Mouse (Mus musculus) thymus, postnatal 14 days (tissue): ENCODE measurements around the gene Habp4.

Experiments
- DNase-seq: peaks from one replicate; pipeline ENCODE4 v3.0.0; 2021

The Habp4 gene

DNA sequence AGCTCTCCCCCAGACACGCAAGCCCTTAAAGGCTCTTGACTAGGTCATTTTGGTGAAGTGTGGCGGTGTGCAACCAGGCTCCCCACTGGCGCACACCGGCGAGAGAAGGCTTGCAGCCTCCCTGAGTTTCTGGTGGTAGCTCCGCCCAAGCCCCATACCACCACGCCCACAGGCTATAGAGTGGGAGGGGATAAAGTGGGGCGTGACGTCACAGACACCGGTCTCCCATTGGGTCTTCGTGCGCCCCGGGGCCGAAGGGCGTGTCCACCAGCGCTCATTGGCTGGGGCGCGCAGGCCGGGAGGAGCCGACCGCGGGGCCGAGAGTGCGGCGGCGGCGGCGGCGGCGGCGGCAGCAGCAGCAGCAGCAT is at the start of gene Habp4:
Habp4 (plus strand) TSS at position 277 of the 368 bp plus-strand sequence.
- peak; percentile 99 for DNase-seq

DNA sequence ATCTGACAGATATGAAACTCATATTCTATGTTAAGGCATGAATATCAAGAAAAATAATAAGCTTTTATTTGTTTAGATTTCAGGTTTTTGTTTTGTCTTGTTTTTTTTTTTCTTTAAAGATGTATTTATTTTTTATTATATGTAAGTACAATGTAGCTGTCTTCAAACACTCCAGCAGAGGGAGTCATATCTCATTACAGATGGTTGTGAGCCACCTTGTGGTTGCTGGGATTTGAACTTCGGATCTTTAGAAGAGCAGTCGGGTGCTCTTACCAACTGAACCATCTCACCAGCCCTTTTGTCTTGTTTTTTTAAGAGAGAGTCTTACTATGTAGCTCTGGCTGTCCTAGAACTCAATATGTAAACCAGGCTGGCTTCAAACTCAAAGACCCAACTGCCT is 44.2 kb upstream of the Habp4 start:
- no peak for DNase-seq

DNA sequence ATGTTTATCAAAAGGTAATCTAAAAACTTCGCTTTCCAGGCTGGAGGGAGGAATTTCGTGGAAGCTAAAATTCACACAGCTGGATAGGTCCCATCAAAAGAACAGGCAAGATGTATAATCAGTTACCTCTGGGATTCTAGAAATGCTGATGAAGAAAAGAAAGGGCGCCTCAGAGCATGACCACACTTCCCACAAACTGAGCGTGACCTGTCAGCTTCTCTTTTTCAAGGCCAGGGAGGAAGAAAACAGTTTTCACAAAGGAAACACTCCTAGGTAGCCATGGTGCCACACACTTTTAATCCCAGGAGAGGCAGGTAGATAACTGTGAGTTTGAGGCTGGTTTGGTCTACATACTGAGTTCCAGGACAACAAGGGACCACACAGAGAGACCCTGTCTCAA is 40.9 kb upstream of the Habp4 start:
- no peak for DNase-seq

DNA sequence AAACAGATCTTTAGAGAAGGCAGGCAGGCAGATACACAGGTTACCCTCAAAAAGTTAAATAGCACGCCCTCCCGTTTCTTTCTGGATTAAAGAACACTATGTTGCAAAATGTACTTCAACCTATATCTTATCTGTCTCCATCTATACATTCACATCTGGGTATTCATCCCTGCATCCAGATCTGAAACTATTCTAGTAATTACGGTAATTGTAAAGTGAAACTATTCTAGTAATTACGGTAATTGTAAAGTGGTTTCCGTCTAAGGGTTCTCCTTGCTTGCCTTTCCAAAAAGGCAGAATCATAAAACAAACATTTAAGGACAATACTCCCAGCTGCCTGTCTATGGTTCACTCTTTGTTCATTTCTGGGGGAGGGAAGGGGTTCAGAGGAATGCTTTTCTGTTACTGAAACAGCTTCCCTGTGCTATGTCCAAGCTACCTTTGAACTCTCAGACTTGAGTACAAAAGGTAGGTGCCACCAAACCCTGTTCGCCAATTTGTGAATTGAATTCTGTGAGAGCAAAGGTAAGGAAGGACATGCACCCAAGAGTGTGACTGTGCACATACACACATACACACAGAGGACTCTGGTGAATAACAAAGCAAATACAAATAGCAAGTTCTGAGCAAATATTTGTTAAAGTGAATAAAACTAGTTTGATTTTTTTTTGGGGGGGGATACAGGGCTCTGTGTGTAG is 38.0 kb upstream of the Habp4 start:
- no peak for DNase-seq

DNA sequence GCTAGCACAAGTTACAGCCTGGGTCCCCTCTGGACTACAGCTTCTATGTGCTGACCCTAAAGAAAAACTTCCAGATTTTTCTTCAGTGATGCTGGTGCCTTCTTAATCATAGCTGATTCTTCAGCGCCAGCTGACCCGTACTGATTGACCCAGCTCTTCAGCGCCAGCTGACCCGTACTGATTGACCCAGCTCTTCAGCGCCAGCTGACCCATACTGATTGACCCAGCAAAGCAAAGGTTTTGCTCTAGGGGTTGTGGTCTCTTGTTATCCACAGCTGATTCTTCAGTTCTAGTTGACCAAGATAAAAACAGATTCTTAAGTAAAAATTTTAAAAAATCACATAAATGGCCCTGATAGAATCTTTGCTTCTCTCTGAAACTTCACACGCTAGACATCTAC is 36.7 kb upstream of the Habp4 start:
- DNase-seq, result no peak

DNA sequence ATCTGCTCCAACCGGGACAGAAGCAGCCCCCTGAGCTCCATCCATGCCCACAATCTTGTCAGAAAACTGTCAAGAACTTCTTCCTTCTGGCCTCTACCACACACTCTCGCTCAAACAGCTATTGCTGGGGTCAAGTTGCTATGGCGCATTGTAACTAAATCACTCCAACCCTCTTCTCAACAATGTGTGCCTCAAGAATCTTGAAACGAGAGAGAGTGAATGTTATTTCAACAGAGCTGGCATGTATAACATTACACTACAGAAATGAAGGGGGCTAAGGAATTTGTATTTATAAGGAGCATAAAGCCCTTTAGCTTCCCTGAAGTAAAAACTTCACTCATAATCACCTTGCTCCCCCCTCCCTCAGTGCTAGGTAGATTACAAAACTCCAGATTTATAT is 35.3 kb upstream of the Habp4 start:
- no peak for DNase-seq

DNA sequence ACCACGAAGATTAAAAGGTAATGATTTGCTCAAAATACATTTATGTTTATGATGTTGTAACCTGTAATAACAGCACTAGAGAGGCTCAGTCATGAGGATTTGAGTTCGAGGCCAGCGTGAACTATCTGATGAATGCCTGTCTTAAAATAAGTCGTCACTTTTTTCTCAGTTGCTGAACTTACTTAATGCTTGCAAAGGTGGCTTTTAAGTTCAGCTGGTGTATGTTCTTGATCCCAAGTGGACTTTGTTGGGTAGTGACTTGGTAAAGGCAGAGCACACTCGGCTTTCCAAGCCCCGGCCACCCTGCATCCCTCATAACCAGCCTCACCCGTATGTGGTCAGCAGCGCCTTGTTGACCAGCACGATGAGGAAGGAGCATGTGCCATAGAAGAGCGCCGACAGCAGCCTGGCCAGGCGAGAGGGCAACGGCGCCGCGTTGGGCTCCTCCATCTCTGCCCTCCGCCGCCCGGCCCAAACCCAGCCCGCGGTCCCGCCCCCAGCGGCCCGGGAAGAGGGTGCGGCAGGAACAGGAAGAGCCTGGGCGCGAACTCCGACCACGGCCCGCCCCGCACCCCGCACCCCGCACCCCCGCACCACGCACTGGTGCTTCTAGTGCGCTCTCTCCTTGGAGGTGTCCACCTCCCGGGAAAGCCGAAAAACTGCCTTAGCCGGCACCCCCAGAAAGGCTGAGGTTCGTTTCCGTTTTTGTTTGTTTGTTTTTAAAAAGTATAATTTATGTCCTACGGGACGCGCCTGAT is 32.6 kb upstream of the Habp4 start, which contains the start of gene Slc35d2:
Slc35d2 (minus strand) TSS at position 511 of the 758 bp plus-strand sequence.
- peak; percentile 73 for DNase-seq

DNA sequence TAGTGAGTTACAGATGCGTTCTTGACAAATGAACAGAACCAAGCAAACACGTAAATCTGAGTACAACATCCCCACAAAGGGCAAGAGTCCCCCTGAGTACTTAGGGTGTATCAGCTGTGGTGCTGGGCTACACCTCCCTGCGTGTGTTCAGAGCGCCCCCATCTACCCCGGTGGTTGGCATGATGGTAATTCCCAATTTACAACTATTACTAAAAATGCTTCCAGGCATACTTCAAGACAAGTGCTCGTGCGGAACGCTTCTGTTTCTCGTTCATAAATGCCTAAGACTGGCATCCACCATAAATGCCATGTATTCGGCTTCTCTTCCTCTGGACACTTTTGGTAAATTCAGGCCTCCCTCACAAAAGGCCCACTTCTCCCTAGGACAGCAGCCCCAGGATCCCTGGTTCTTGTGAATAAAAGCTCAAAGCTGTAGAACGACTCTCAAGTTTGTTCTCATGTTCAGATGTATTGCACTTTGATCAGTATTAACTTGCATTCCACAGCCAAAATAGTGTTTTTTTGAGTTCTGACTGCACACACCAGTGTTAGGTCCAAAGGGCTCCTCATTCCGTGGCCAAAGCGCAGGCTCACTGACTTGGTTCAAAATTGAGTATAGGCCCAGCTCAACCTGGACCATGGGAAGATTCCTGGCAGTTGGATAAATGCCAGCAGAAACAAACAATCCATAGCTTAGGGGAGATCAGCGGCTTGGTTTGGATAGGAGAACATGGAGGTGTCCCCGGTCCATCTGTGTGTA is 31.8 kb upstream of the Habp4 start:
- peak; percentile 76 for DNase-seq

DNA sequence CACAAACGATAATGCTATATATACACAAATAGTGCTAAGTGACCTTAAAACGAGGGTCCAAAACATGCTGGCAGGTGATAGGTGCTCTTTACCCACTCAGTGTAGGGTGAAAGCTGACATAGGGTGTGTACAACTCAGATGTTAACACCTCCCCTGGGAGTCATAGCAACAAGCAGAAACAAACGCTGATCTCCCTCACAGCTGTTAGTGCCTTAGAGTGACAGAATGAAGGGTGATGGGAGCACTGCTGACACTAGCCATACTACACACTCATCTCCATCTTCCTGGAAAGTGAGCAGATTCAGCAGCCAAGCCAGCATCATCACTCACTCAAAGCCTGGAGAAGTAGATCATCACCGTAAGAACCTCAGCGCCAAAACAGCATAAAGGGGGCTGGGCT is 11.5 kb upstream of the Habp4 start:
- peak; percentile 18 for DNase-seq

DNA sequence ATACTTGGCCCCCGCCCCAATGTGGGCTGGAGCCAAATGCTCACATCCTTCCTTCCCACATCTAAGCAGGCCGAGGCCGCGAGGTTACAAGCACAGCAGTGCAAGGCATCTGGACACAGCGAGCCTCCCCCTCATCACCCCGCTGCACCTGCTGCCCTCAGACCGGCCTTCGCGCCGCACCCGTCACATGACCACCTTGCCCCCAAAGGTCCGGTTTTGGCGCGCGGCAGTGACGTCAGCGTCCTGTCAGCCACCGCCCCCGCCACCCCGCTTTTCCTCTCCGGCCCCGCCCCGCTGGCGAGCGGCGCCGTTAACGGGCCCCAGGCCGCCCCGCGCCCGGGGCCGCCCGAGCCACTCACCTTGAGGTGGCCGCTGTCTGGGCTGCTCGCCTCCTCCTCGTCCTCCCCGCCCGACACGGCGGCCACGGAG is 9.4 kb upstream of the Habp4 start:
- peak; percentile 82 for DNase-seq

DNA sequence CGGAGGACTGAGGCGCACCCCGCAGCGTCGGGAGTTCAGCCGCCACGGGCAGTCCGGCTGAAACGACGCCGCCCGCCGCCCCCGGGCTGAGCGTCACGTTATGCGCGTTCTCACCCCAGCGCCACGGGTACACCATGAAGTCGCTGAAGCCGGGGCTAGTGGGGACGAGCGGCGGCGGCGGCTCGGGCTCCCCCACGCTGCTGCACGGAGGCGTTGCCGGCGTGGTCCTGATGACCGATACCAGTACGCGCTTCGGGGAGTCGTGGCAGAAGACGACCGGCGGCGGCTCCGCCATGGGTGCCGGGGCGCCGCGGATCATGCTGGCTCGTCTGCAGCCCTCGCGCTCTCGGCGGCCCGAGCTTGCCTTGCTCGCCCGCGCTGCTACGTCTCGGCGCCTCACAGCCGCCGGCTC is 8.9 kb upstream of the Habp4 start:
- peak; percentile 61 for DNase-seq

DNA sequence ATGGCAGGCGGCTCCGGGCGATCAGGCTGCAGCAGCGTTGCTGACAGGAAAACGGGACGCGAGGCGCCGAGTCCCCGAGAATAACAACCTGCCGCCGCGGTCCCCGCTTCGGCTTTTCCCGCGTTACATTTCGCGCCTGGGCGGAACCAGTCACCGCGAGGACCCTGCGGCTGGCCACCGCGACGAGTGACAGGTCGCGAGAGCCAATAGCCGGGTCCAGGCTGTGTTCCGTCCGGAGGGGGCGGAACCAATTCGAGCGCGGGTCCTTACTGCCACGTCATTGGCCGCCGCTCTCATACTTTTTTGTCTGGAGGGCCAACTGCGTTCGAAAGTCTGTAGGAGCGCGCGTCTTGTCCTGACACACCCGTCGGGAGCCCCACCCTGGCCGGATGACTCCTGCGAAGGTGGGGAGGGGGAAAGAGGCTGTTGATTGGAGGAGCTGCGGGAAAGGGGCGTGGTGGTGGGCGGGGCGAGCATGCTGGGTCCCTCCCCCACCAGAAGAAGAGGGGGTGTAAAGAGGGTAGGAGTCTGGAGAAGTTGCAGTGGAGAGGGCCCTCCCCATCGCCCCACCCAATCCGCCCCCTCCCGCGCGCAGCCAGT is 8.4 kb upstream of the Habp4 start, which contains the start of gene Zfp367:
Zfp367 (minus strand) TSS at position 120 of the 600 bp plus-strand sequence.
- DNase-seq, result peak; percentile 99

DNA sequence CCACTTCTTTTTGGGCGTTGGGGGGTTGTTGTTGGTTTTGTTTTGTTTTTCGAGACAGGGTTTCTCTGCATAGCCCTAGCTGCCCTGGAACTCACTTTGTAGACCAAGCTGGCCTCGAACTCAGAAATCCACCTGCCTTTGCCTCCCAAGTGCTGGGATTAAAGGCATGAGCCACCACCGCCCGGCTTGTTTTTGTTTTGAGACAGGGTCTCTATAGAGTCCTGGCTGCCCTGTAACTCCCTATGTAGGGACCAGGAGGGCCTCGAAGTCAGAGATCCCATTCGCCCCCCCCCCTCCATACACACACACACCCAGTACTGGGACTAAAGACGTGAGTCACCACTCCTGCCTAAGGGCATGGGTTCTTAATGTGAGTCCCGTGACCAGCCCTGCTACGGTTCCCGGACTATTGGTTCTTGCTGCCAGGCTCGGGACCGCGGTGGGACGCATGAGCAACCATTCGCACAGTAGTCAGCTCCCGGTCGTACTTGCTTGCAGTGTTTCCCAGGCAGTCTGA is 7.8 kb upstream of the Habp4 start:
- peak; percentile 51 for DNase-seq

DNA sequence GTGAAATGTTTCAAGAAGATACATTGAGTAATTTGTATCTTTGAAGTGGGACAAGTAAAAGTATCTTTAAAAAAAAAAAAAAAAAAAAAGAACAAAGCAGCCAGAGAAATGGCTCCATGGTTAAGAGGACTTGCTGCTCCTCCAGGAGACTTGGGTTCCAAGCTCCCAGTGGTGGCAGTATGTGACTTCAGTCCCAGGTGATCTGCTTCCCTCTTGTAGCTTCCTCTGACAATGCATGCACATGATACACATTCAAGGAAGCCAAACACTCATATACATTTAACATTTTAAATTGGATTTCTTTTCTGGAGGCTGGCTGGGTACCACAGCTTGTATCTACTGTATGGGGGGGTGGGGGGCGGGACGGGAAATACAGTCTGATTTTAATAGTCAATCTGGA is 7.0 kb upstream of the Habp4 start:
- no peak for DNase-seq

DNA sequence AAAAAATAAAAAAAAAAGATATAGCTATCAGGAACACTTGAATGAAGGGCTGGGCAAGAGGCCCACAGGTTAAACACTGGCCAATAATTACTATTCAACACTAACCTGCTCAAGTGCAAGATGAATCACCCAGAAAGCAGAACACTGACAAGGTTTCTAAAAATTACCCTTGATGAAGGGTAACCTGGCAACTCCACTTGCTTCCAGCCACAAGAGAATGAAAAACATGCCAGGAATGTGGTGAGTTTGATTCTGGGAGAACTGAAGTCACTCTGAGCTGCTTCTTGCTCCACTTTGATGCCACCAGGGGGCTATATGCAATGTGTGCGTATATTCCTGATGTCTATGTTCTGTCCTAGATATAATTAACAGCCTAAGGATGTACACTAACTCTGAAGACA is 6.5 kb upstream of the Habp4 start:
- DNase-seq, result no peak

DNA sequence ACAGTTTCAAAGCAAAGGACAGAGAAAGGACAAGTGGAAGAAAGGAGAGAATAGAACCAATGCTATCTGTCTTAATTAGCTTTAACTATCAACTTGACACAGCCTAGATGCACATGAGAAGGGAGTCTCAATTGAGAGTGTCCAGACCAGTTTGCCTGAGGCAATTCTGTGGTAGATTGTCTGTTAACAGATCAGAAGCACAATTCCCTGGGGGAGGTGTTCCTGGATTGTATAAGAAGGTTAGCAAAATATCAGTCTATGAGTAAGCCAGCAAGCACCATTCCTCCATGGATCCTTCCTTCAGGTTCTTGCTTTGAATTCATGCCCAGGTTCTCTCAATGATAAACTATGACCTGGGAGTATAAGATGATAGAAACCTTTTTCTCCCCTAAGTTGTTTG is 4.7 kb upstream of the Habp4 start:
- no peak for DNase-seq

DNA sequence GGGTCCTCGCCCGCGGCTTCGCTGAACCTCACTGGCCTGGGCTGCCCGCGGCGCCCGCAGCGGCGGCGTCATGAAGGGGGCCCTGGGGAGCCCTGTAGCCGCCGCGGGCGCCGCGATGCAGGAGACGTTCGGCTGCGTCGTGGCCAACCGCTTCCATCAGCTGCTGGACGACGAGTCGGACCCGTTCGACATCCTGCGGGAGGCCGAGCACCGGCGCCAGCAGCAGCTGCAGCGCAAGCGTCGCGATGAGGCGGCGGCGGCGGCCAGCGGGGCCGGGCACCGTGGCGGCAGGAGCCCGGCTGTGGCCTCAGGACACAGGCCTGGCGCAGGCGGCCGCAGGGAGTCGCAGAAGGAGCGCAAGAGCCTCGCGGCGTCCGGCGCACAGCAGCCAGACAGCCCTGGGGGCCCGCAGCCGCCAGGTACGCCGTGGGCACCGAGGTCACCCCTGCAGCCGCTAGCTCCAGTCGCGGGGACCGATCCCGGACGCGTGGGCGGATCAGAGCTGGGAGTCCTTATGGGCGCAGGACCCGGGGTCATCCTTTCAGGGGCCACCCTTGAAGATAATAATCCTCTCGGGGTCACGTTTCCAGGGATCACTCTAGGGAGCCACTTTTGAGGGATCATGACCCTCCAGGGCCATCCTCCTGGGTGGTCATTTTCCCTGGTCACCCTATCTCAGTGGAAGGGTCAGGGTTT is 440 bp downstream of the Habp4 start:
- peak; percentile 60 for DNase-seq

DNA sequence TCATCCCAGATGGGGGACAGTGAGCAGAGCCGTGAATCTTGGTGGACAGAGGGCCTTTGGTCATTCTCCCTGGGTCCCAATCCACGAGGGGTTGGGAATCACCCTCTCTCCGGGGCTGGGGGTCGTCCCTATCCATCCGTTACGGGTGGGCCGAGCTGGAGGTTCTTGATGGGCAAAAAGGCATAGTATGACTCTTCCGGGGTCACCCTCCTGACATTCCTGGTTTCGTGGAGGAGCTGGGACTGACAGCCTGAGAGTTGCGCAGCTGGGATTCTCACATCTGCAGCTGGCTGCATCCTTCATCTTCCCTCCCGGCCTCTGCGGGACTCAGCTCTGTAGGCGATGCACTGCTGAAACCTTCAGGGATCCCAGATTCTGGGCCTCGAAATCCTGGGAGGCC is 1.0 kb downstream of the Habp4 start:
- peak; percentile 25 for DNase-seq

DNA sequence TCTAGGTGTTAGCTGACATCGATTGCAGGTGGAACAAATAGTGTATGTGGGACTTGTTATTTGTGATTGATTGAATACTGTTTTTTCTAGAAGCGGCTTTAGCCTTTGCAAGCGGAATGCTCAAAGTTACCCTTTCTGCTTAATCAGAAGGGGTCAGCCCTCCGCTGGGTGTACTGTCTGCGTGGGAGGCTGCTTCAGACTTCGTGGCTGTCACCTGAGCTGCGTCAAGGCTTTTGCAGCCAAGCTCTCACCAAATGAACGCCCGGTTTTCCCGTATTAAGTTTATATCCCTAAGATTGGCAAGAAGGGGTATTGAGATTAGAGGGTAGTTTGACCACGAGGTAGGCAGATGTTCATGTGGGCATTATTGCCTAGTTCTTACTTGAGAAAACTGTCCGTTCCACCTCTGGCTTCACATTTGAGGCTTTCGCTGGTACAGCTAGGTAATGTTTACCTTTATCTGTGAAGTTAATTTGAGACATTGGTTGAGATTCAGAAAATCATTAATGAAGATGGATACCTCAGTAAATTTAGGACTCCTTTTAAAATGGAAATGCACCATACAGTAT is 1.6 kb downstream of the Habp4 start:
- no peak for DNase-seq

DNA sequence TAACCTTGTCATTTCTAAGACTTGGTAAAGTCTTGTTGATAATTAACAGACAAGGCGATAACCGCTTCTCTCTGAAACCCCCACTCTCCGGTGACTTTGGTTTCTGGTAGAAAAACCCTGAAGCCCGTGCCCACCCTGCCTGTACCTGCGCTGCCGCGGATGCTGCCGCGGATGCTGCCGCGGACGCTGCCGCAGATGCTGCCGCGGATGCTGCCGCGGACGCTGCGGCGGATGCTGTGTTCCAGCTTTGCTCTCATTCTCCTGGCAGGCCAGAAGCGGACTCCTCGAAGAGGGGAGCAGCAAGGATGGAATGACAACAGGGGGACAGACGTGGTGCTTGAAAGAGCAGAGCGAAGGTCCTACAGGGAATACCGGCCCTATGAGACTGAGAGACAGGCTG is 8.1 kb downstream of the Habp4 start:
- no peak for DNase-seq

DNA sequence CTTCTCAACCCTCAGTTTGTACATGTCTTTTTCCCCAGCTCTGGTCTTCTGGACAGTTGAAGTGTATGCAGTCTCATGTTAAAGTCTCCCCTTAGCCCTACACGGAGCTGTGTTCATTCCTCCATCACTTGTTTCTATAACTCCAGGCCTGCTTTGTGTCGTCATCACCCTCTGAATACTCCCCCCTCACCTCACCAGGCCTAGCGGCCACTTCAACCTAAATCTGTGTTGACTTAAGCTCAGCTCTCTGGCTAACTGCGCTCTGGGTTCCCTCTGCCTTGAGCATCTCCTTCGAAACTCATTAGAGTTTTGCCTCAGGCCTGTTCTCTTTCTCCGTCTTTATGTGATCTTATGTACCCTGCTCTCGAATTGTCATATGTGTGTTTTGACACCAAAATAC is 16.4 kb downstream of the Habp4 start:
- no peak for DNase-seq
